Mouse (Mus musculus) retina, postnatal 7 days (tissue): ENCODE results near the gene Aqp11.

Source experiments
- DNase-seq: peaks from one replicate; pipeline ENCODE4 v3.0.0-alpha.2; 2012; ENCODE audit warnings: low read depth, low spot score

Gene Aqp11

DNA sequence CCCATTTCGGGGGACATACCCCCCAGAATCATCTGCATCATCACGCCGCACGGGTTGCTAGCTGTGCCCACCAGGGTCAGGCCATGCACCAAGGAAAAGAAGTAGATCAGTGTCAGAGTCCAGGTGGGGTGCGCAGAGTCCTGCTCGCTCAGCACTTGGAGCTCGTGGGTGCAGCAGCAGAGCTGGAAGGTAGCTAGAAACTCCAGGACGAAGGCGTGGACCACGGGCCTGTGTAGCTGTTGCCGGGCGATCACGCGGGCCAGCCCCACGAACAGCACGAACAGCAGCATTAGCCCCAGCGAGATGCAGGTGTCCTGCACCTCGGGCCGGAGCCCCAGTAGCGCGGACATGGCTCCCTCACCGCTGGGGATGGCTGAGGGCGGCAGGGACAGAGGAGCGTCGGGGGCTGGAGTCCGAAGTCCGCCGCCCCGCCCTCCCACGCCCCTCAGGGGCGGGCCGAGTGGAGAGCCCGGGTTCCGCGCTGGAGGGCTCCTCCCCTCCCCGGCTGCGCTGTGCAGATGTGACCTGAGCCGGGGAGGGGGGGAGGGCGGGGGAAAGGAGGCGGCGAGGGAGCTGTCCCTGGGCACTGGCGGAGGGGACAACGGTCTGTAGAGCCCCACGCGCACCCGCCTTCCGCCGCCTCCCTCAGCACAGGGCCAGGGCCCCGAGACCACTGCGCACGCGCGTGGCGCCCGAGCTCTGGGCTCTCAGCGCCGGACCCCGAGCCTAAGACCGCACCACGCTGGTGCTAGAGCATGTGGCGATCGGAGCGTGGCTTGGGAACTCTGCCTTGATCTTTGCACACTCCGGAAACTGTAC is at the start of gene Aqp11:
Gene Aqp11, minus strand, starts transcription at position 652 of the 819 bp plus-strand sequence.
- peak; percentile 69 for DNase-seq

DNA sequence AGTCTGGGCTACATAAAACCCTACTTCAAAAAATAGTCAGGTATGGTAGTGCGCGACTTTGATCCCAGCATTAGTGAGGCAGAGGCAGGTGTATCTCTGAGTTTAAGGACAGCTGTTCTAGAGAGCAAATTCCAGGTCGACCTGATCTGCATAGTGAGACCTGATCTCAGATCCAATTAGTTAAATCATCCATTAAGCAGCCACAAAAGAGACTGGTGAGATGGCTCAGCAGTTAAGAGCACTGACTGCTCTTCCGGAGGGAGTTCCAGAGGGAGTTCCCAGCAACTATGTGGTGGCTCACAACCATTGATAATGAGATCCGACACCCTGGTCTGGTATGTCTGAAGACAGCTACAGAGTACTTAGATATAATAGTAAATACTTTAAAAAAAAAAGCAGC is 45.4 kb upstream of the Aqp11 start:
- no peak for DNase-seq

DNA sequence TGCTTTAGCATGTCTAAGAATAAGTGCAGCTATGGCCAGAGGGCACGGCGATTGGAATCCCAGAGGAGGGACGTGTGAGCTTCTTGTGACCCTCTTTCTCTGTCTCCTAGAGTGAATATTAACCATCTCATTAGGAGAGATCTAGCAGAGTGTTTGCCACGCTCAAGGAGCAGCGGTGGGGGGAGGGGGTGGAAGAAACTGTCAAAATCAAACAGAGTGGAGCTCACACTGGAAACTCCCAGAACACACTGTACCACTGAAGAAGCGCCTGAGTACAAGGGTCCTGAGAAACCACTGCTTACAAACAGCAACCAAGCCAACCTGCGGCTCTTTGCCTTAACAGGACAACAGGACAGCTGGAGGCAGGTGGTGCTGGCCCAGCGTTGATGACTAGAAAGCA is 43.4 kb upstream of the Aqp11 start:
- no peak for DNase-seq

DNA sequence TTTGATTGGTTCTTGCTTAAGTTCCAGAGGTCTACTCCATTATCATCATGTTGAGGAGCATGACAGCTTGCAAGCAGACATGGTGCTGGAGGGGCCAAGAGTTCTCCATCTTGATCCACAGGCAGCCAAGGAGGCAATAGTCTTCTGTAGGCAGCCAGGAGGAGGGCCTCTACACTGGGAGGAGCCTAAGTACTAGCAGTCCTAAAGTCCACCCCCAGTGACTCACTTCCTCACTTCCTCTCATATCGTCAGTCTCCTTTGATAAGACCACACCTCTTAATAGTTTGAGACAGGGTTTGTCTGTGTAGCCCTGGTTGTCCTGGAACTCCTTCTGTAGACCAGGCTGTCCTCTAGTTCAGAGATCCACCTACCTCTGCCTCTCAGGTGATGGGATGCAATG is 42.7 kb upstream of the Aqp11 start:
- no peak for DNase-seq

DNA sequence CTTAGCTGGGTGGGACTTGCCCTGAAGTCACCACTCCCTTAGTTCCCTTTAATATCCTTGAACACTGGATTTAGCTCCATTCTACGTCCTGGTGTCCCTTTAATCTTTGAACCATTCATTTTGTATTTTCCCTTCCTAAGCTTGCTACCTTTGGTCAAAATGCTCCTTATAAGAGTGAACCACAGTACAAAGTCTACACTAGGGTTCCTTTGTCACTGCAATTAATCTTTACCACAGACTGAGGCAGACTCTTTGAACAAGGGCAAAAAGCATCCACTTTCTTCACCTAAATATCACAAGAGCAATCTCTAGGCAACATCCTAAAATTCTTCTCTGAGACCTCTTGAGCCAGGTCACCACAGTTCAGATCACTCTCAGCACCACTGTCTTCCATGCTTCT is 42.1 kb upstream of the Aqp11 start:
- DNase-seq = no peak

DNA sequence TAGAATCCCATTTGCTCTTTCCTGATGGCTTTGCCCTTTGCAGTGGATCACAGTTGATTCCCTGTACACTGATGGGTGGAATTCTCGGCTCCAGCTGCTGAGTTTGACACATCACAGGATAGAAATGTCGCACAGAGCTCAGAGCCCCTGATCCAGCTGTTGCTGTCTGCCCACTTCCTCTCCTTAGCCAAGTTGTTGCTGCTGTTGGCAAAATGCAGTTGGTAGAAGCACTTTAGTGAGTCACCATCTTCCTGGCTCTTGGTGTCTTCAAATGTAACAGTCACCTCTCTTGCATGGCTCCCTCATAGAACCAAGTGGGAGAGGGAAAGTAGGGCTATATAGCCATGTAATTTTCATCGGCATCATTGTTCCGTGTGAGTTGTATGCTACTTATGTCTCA is 39.1 kb upstream of the Aqp11 start:
- DNase-seq = no peak

DNA sequence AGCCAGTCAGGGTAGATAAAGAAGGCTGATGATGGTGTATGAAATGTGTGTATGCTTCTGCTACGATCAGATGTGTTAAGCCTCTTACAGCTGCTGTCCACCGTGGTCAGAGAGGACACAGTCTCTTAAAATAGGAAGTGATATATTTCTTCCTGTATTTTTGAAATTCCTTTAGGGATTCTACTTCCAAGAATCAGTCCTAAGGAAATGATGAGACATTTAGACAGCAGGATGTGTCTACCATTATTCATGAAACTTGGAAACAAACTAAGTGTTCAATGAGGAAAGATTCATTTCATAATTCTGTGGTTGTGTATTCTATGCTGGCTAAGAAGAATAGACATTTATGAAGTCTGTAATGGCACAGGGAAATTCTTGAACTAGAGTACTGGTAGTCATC is 37.8 kb upstream of the Aqp11 start:
- DNase-seq = no peak

DNA sequence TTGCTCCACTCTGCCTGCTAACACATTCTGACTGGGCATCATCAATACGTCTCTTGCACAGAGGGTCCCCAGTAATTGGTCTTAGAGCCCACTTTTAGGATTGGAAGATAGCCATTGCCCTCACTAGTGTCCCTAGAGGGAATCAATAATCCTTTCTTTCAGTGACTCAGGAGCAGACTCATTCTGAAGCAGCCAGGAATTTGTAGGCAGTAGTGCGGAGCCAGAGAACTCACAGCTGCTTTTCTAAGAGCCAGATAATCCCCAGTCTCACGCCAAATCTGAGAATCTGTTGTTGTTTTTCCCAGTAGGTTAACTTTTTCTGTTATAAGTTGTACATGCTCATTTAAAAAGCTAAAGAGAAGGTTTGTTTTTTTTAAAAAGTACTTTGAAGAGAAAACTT is 37.3 kb upstream of the Aqp11 start:
- no peak for DNase-seq

DNA sequence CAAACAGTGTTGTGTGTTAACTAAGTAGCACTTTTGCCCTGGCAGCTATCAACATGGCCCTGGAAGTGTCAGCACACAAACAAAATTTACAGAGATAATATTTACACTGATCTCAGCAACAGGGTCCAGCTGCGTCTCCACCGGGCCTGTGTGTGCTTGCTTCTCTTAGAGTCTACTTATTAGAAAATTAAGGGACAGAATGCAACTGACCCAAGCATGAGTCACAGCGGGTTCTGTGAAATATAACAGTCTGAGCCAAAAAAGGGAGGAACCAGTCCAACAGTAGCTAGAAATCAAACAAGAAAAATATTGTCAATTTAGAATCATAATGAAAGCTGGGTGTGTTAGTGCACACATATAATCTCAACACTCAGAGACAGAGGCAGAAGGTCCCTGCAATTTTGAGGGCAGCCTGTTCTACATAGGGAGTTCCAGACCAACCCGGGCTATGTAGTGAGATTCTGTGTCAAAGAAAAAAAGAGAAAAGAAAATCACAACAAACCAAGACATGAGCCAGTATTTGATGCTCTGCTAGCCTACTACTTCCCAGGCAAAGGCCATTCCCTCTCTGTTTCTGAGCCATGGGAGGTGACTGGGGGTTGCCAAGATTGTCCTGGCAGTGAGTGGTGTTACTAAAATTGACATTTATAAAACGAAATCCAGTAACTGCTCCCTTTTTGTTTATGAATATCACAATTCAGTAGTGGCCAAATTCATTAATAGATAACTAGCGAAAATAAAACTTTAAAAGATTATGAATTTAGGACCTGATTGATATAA is 32.9 kb upstream of the Aqp11 start:
- no peak for DNase-seq

DNA sequence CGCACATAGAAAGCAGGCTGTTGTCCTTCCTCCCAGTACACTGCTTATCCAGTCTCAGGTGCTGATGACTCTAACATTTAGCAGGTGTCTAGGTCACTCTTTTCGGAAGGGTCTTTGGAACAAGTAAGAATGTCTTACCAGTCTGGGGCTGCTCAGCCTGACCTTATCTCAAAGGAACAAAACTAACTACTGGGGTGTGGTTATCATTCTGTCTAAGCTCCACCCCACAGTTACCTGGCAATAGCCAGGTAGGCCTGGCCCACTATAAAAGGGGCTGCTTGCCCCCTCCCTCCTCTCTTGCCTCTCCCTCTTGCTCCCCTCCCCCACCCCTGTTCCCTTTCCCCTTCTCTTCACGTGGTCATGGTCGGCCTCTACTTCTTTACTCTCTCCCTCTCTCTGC is 30.9 kb upstream of the Aqp11 start:
- no peak for DNase-seq

DNA sequence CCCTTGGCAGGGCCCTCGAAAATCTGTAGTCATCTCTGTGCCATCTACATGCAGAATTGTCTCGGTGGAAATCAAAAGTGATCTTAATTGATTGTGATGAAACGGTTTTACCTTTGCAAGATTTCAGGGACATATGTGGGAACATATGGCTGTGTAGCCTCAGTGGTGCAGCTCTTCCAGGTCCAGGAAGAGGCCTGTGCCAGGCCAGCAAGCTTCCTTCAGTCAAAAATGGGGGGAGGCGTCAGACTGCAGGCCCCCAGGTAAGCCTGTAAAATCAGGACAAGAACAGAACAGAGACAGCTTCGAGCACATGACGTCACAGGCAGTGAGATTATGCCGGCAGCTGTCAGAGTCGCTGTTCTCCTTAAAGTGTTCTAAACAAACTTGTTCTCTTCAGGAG is 29.8 kb upstream of the Aqp11 start:
- DNase-seq = no peak

DNA sequence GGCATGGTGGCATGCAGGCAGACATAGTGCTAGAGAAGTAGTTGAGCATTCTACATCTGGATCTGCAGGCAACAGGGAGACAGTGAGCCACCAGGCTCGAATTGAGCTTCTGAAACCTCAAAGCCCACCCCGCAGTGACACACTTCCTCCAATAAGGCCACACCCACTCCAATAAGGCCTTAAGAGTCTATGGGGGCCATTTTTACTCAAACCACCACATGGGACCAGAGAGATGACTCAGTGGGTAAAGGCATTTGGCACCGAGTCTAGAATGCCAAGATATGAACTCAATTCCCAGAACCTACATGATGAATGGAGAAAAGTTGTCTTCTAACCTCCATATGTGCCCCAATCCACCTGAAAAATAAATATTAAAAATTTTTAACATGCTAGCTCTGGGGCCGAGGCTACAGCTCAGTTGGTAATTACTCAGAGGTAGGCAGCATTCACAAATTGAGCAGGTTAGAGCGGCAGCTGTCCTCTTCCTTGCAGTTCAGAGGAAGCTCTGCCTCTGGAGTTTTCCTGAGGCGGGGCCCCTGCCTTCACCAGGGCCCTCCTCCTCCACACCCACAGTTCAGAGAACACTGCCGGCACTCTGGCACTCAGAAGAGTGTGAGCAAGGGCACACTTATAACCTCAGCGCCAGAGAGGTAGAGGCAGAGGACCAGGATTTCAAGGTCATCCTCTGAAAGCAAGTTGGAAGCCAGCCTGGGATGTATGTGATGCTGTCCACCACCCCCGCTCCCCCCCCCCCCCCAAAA is 28.5 kb upstream of the Aqp11 start:
- no peak for DNase-seq

DNA sequence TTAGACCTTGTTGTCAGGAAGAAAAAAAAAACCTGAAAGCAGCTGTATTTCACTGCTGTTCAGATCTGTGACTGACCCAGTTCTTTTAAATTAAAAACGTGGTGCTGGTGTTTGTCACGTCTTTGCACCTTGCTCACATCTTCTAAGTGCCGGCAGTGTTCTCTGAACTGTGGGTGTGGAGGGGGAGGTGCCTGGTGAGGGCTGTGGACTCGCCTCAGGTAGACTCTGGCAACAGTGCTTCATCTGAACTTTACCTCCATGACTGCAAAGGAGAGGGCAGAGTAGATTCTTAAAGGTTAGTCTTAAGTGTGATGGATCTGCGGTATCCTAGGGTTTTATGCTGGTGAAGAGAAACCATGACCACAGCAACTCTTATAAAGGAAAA is 27.9 kb upstream of the Aqp11 start:
- no peak for DNase-seq

DNA sequence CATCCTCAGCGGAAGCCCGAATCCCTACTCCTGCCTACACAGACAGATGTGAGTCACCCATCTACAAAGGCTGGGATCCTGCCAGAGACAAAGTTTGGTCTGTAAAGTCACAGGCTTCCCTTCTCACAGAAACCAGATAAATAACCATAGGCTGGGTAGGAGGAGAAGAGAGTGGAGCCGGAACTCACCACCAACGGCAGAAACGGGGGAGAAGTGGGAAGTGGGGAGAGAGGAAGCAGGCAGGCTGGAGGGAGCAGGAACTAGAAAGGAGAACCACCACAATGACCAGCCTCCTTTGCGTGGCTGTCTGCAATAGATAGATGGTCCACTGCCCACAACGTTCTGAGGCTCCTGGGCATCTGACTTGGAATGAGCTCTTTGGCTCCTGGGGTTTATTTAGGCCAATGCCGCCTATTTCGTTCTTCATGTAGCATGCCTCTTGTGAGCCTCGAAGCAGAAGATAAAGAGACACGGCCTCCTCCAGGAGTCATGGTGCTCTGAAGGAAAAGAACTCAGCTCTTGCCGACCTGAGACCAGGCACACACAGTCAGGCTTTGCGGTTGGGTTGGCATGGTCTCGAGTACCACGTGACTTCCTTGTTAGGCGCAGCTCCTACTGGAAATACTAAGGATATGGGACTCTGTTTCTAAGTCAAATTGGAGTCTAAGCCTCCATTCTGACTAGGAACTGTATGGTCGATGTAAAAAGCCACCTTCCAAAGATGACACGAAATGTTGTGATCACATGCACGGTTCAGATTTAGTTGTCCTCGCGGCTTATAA is 27.3 kb upstream of the Aqp11 start:
- no peak for DNase-seq

DNA sequence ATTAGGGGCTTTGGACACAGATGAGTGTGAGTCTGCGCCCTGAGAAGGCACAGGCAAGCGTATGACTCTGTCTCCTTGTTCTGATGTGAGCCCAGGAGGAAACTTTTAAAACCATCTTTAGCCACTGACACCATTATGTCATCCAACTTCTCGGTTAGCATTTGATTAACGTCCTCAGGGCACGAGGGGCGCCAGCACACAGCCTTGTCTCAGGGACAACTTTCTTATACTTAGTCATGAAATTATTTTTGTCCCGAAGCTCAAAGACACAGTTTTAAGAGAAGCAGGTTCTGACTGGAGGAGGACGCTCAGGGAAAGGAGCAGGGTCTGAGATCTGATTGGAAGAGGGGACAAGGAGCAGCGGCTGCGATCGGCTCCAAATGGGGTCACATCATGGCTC is 26.5 kb upstream of the Aqp11 start:
- DNase-seq = no peak

DNA sequence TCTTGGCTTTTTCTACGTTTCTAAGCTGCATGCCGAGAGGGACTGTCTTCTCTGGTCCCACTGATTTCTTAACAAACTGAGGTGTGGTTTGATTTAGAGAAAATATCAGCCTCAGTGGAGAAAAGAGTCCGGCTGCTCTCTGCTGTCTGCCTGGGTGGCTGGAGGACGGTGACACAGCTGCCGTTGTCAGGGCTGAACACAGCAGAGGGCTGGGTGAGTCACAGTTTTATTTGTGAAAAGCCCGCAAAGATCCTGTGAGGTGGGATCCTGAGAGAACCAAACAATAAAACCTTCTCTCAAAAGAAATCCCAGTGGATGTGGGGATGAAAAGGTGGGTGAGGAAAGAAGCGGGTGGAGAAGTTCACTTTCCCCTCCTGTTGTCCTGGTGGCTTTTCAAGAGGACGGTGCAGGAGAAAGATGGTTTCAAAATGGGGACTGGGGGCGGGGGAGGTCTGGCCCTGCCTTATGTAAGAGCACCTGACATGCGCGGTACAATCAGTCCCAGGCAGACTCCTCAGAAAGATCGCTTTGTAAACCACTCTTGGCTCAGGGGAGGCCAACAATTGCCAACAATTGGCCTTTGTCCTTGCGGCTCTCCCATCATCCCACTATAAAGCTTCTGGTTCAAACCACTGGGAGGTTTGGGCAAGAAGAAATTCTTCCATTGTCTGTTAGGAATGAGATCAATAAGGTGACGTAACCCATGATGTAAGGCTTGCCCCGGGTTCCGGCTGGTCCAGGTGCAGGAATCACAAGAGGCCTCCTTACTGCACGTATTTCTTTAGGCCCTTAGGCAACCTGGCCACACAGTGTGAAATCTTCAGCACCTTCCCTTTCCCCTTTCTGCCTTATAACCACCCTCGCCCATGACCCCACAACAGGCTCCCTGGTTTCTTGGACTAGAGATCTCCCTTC is 19.1 kb upstream of the Aqp11 start:
- DNase-seq = no peak

DNA sequence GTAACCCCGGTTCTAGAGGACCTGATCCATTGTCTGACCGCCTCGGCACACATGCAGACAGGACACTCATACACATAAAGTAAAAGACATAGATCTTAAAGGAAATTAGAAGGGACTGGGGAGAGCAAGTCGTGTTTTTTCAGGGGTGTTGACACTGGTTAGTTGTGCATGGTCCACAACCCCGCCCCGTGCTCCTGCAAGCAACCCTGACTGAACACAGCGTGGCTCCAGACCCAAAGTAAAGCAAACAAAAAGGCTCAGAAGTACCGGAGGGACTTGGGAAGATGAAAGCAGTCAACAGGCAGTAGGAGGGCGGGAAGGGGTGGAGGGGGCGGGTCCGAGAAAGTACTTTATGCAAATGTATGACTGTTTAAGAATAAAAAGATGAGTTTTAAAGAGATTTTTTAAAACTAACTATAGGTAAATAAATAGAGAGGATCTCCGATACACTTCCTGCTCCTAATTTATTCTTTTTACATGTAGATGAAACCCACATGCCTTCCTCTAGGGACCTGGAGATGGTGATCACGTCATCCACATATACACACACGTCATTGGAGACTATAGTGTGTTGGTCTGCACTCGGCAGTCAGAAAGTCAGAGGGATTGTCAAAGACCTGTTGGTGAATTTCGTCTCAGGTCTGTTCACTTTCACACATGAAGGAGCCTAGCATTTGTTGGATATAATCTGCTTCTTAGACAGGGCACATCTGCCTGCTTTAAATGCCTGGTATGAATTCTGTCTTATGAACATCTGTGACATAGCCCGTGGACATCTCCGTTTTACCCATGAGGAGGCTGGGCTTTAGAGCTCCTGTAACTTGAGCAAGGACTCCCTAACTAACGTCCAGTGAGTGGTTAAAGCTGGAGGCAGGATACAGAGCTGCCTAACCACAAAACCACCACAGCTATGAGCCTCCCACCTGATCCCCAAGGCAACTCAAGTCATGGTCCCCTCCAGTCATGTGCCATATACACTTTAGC is 11.4 kb upstream of the Aqp11 start:
- no peak for DNase-seq

DNA sequence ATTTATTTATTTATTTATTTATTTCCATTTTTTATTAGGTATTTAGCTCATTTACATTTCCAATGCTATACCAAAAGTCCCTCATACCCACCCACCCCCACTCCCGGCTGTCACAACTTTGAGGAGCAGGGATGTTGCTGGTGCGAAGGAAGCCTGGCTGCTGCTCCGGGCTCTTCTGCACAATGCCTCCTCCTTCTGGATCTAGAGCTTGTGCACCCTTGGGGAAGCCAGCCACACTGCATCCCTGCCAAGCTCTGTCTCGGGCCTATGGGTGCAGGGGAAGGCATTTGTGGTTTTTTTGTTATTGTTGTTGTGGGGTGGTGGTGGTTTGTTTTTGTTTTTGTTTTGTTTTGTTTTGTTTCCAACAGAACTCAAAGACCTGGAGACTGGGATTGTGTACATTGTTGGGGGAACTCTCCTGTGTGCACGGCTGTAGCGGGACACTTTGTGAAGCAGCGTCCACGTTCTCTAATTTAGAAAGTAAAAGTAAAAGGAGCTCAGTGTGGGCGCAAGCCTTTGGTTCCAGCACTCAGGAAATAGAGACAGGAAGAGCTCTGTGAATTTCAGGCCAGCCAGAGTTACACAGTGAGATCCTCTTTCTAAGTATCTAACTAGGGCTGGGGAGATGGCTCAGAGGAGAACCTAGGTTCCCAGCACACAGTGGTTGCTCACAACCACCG is 10.6 kb upstream of the Aqp11 start:
- DNase-seq = no peak
